Mouse (Mus musculus): ENCODE data around the gene Pcnp.

Pcnp gene

DNA sequence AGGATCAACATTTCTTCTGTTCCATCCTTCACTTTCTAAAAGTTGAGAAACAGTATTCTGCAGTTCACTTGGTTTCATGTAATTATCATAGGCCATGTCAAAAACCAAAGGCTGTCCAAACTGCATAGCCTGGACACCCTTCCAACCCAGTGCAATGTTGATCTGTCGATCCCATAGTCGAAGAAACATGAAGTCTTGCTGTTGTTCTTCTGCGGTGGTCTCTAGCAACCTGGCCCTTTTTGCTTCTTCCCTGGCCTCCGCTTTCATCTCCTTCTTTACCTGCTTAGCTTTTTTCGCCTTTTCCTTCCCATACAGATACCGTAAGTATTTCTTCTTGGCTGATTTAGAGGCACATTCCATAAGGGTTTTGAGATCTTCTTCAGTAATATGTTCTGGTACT, 5.0 kb upstream of the Pcnp start:
- no peak for DNase-seq

GRCm38 (mm10) chr16:56028722-56029551, 602 bp downstream of the Pcnp start:
- DNase-seq: no peak

DNA sequence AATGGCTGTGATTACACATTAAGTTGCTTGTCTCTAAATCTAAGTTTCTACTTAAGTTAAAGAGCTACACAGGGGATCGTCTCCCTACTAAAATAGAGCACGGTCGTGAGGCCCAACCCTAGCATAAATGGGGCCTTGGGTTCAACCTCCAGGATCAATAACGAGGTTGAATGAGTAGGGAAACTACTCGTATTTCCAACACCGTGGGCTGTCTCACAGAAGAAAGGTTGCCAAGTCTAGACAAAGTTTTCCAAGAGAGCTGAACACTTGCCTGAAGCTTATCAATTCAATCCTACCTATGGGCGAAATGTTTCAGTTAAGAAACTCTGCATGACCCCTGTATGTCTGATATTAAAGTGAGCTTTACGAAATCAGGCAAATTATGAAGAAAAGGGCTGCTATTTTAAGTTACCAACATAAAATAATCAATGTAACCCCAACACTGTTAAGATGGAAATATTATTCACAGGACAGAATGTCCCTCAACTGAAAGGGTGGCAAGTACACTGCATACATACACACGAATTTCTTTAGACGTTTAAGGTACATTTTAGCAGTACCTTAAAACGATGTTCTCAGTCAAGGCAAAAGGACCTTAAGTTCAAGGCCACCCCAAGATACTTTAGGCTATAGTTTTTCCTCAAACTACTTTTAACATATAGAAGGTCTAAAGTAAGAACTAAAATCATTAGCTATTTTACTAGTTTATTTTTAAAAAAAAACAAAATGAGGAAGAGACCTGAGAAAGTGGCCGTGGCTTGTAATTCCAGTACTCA, 1.5 kb downstream of the Pcnp start:
- DNase-seq: no peak

- no peak for DNase-seq
Measured at GRCm38 (mm10) chr16:56019660-56020059, 9.9 kb downstream of the Pcnp start.

- no peak for DNase-seq
Measured at GRCm38 (mm10) chr16:56014076-56014475, 15.5 kb downstream of the Pcnp start.

DNA sequence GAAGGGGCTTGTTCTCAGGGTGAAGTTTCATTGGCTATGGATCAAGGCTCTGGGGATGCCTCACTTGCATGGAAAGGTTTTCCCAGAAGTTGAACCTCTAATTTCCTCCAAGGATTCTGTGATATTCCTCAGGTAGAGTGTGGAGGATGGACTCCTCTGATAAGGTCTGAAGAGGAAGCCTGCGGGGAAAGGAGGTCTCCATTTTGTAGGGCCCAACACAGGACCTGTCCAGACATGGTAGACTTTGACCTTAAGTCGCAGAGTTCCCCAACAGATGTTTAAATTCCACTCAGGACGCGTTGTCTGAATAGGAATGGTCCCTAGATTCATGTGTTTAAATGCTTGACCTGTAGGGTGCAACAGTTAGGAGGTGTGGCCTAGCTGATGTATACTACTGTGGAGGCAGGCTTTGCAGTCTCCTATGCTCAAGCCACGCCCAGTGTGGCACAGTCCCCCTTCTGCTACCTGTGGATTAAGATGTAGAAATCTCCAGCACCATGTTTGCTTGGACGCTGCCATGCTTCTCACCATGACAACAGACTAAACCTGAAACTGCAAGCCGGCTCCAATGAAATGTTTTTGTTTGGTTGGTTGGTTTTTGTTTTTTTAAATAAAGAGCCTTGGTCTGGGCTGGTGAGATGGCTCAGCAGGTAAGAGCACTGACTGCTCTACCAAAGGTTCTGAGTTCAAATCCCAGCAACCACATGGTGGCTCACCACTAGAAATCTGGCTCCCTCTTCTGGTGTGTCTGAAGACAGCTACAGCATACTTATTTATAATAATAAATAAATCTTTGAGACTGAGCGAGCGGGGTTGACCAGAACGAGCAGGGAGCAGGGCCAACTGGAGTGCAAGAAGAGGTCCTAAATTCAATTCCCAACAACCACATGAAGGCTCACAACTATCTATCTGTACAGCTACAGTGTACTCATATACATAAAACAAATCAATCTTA, 16.5 kb downstream of the Pcnp start:
- DNase-seq: no peak

DNA sequence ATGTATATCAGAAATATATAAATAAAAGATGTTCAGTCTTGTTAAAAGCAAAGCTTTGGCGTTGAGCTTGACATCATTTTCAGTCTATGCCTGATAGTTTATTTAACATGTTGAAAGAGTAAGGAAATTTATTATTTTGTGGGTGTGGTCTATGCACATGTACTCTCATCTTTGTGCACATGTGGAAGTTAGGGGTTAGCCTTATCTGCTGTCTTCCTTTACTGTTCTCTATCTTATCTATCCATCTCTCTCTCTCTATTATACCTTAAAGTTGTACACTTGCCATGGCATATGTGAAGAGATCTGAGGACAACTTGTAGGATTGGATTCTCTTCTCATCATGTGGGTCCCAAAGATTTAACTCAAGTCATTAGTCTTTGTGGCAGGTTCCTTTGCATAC, 20.7 kb downstream of the Pcnp start:
- DNase-seq: no peak

GRCm38 (mm10) chr16:56006798-56007197, 22.7 kb downstream of the Pcnp start:
- DNase-seq: no peak

DNA sequence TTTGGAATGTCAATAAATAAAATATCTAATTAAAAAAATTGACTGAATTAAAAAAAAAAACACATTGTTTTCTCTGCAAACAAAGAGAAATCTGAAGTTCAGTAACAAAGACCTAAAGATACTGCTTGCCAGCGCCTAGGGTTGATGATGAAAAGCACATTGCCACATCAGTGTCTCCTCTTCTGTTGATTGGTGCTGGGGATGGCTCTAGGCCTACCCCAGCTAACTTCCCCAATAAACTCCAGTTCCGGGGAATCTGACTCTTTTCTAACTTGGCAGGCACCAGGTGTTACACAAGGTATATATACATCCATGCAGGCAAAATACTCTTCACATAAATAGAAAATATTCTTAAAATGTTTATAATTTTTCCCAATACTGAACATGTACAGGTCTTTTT, 35.3 kb downstream of the Pcnp start:
- DNase-seq: no peak

GRCm38 (mm10) chr16:55990311-55990710, 39.2 kb downstream of the Pcnp start:
- no peak for DNase-seq

DNA sequence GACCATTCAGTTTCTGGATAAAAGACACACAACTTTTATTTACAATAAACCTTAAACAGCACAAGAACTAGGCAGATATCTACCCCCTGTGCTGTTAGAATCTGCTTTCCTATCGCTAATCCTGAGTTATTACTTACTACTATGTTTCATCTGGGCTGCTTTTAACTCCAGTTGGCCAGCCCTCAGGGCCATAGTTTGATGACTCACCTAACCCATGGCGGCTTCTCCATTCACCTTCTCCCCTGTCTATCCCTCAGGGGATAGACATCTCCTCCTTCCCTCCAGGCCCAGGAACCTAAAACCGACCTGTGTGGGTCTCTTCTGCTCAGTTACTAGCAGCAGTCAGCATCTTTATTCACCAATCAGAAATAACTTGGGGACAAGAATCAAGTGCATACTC, 43.5 kb downstream of the Pcnp start:
- no peak for DNase-seq

DNA sequence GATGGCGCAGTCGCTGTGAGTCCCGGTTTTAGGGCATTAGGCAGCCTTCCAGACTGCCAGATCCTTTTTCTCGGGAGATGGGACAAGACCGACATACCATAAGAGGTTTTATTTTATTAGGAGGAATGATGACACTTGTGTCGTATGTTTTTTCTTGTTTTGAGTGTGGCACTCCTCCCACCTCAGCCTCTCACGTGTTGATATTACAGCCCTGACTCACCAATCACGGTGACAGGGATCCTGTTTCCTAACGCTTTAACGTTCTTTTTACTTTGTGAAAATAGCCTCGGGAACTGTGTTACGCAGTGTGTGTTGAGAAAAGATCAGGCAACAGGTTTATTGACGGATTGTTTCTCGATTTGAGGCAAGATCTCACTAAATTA, 54.6 kb downstream of the Pcnp start:
- no peak for DNase-seq

GRCm38 (mm10) chr16:55974256-55974902, 55.2 kb downstream of the Pcnp start:
- DNase-seq: peak; percentile 92

- peak; percentile 100 for DNase-seq
Measured at GRCm38 (mm10) chr16:55973431-55974255, 55.9 kb downstream of the Pcnp start, which contains the start of gene Zbtb11. Zbtb11 (plus strand) TSS chr16:55973883.

DNA sequence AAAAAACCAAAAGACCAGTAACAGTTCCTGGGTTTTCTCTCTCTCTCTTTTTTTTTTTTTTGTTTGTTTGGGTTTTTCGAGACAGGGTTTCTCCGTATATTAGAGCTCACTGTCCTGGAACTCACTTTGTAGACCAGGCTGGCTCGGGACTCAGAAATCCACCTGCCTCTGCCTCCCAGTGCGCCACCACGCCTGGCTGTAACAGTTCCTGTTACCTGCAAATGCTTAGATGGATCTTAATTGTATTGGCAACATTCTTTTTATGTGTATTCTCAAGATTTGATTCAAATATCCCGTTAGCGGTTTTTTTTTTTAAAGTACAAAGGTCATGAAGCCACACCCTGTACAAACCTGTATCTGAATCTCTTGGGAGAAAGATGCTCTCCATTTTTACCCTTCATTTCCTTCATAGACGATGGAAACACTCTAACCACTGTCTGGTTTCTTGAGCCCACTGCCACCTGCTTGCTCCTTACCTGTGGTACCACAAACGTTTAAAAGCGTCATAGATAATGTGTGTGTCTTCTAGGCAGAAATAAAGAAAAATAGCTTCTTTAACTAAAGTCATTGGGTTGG, 56.8 kb downstream of the Pcnp start:
- no peak for DNase-seq

GRCm38 (mm10) chr16:55971735-55972615, 57.6 kb downstream of the Pcnp start:
- DNase-seq: no peak

GRCm38 (mm10) chr16:55970416-55970815, 59.1 kb downstream of the Pcnp start:
- DNase-seq: no peak

DNA sequence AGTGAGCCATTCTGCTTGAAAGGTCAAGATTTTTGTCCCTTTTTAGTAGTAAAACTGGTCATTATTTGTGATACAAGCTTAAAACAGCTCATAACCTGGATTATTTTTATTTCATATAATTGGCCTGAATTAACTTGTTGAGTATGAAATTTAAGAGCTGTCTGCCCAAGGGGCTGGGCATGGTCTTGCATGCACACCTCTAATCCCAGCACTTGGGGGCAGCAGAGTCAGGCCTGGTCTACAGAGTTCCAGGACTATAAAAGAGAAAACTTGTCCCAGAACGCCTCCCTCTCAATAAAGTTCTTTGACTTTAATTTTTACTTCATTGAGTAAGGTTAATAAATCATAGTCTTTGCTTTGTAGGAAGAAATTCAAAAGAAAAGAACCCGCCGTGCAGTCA, 60.4 kb downstream of the Pcnp start:
- peak; percentile 61 for DNase-seq

DNA sequence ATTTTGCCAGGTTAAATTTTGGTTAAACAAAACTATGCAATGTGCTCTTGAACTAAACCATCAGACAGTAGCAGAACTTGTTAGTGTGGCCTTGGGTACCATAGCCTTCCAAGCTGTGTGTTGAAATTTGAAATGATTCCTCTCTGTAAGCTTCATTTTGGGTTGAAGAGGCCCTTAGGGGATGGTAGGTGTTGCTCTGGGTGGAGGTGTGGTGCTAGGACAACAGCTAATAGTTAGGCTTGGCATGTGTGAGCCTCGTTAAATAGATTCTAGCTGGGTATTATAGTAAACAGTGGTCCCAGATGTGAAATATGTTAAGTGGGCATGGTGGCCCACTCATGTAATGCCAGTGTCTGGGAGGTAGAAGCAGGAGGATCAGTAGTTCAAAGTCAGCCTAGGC, 62.3 kb downstream of the Pcnp start:
- DNase-seq: no peak

- peak; percentile 93 for DNase-seq
Measured at GRCm38 (mm10) chr16:55966212-55966871, 63.2 kb downstream of the Pcnp start, which contains the start of gene Rpl24. Rpl24 (plus strand) TSS chr16:55966275.
